Mouse (Mus musculus): ENCODE data around the gene Glrx2. TPM values are rescaled to one million over a fixed set of nuclear protein-coding genes. Genes with fewer than 3 reads are reported as not detected.
"Not testable (repeated sequence)": the region's sequence is repeated elsewhere in the genome, so short reads cannot be mapped to it uniquely, and the experiment has no call there.

The Glrx2 gene
- 10 to 100 TPM; 87.0 to 93.1 TPM for total RNA-seq (2021)
- long read RNA-seq, experiment 1, transcript Glrx2-210 (4 exons, 3,337 nt) = major isoform, 35 of 41 reads
- long read RNA-seq, experiment 1, partial matches to known transcripts = 0 of 41 reads
- long read RNA-seq, experiment 1, other reads (novel, unspliced or antisense) = 2 of 41 reads
- long read RNA-seq, experiment 2, transcript Glrx2-210 (4 exons, 3,337 nt) = major isoform, 103 of 112 reads
- long read RNA-seq, experiment 2, partial matches to known transcripts = 1 of 112 reads
- long read RNA-seq, experiment 2, other reads (novel, unspliced or antisense) = 4 of 112 reads

DNA sequence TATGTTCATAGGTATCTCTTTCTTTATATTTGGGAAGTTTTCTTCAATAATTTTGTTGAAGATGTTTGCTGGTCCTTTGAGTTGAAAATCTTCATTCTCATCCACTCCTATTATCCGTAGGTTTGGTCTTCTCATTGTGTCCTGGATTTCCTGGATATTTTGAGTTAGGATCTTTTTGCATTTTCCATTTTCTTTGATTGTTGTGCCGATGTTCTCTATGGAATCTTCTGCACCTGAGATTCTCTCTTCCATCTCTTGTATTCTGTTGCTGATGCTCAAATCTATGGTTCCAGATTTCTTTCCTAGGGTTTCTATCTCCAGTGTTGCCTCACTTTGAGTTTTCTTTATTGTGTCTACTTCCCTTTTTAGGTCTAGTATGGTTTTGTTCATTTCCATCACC lies at the start of gene Glrx2:
Glrx2 (plus strand) TSS at position 301 of the 400 bp plus-strand sequence.
- DNase-seq (ENCODE audit: low spot score in 2 of 2) = not testable (repeated sequence)

DNA sequence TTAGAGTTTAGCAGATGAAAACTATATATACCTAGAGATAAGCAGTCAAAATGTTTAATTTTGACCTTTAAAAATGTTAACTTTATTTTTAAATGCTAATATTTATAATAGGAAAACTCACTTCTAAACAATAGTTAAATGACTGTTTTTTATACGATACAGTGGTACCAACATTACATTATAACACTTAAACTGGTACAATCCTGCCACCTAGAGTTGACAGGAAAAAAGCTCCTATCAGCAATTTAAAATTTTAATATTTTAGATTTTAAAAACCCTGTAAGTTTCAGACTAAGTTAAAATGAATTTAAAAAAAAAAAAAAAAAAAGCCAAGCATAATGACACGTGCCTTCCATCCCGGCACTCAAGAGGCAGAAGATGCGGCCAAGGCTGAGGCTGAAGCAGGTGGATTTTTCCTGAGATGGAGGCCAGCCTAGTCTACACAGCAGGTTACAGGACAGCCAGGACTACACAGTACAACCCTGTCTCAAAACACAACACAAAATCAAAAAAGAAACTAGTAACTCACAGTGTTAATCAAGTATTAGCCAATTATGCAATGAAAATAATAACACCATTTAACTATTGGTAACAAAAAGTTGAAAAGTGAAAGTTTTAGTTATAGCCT lies 40.3 kb upstream of the Glrx2 start:
- no peak for DNase-seq (ENCODE audit: low spot score in 2 of 2)

DNA sequence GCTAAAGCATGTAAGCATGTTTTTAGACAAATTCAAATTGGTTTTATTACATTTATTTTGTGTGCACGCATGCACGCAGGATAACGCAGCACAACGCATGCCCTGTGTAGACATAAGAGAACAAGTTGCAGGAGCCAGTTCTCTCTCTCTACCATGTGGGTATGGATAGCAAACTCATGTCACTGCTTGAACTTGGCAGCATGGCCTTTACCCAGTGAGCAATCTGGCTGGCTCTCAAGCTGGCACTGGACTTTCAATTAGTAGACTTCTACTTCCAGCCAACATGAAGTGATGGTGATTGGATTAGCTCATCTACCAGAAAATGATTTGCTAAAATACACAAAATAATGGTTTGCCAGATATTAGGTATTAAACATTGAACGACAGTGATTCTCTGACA lies 35.0 kb upstream of the Glrx2 start:
- no peak for DNase-seq (ENCODE audit: low spot score in 2 of 2)

DNA sequence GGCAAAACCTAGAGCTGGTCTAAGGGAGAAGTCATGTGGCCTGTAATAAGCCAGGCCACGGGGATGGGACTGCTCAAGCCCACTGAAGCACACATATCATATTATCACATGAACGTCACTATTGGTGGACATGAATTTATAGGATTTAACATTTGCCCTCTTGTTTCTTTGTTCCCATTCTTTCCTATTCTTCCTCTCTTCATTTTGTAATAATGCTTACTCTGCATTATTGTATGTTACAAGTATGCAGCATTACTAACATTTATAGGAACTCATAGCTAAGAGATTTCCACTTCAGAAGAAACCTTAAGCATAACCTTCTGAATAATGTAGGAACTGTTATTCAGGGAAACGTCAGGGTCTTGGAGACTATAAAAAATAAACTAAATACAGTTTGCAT lies 31.3 kb upstream of the Glrx2 start:
- DNase-seq (ENCODE audit: low spot score in 2 of 2) = no peak

DNA sequence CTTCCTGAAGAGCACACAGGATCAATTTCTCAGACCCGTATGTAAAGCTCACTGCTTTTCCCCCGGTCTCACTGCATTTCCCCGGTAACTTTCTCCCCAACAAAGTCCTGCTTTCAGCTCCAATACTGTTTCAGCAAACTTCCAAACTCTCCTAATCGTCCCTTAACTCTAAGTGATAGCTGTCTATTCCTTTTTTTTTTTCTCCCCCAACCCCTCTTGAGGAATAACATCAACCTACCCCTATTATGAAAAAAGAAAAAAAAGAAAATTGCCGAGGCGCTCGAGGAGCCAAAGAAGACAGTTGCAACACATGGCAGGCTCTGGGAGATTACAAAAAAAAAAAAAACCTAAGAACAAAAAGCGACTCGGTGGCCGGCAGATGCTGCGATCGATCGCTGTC lies 14.4 kb upstream of the Glrx2 start:
- DNase-seq (ENCODE audit: low spot score in 2 of 2) = no peak

DNA sequence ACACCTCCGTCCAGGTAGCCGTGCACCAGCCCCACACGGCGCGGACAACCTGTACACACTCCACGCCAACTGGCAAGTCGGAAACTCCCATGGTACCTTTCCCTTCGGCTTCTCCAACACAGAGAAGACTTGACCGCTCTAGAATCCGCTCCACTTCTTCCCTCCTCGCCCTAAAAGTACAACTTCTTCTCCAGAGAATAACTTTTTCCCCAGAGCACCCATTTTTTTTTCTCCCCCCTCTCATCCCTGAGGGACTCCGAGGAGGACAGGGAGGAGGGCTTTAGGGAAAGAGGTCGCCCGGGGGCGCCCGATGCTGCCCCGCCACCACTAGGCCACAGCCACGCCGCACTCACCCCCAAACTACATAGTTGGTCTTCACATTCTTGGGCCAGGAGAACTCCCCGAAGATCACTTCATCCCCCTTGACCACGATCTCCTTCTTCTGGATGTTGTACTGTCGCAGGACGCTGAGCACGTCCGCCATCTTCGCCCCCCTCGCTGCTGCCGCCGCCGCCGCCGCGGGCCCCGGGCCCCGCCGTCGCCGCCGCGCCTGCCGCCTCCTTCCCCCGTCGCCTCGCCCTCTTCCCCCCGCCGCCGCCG lies 13.9 kb upstream of the Glrx2 start:
- DNase-seq (ENCODE audit: low spot score in 2 of 2) = peak in 1 of 2 experiments; percentile 64

DNA sequence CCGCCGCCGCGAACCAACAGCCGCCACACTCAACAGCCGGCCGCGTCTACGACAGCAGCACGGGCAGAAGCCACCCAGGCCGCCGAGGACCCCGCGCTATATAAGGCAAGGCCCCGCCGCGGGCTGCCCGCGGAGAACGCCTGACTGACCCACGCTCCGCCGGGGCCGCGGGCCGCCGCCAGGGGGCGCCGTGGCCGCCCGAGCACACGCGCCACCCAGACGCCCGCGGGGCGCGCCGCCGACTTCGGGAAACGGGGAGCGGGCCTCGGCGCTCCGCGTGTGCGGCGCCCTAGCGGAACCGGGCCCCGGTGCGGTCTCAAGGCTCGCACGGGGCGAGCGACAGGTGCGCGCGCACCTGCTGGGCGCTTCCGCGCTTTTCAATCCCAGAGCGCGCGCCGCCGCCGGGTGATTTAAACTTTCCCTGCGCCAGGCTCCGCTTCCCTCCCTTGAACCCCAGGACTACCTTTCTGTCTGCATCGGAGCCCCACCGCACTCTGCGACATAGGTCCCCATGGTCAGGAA lies 13.3 kb upstream of the Glrx2 start, which contains the start of gene Cdc73:
Cdc73 (minus strand) TSS at position 153 of the 522 bp plus-strand sequence.
- DNase-seq (ENCODE audit: low spot score in 2 of 2) = peak; percentile 93 to 96

DNA sequence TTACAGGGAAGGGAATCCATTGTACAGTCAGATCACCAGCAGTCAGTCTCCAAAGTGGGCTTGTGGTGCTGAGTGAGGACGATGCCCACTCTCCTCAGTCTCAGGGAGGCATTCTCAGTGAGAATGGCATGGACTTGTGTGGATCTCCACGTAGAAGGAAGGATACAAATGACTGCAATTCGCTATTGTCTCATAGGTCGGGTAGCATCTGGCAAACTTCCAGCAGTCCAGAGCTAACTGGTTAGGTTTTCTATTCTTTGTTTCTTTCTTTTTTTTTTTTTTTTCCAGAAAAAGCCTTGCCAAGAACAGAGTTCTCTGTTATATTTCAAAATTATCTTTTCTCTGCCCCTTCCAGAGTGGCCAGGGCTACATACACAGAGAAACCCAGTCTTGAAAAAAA lies 9.1 kb upstream of the Glrx2 start:
- no peak for DNase-seq (ENCODE audit: low spot score in 2 of 2)

DNA sequence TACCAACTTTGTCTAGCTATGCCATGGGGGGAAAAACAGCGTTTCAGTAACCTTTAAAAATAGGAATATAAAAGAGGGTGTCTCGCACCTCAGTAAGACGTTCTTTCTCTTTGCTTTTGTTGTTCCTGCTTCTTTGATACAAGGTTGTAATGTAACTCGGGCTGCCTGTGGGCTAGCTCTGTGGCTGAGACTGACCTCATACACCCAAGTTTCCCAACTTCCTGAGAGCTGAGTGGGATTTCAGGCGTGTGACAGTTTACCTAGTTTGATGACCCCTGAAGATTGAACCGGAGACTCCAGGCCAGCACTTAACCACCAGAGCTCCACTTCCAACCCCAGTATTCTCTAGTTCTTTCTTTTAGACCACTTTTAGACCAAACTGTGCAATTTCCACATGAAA lies 7.8 kb upstream of the Glrx2 start:
- DNase-seq (ENCODE audit: low spot score in 2 of 2) = no peak

DNA sequence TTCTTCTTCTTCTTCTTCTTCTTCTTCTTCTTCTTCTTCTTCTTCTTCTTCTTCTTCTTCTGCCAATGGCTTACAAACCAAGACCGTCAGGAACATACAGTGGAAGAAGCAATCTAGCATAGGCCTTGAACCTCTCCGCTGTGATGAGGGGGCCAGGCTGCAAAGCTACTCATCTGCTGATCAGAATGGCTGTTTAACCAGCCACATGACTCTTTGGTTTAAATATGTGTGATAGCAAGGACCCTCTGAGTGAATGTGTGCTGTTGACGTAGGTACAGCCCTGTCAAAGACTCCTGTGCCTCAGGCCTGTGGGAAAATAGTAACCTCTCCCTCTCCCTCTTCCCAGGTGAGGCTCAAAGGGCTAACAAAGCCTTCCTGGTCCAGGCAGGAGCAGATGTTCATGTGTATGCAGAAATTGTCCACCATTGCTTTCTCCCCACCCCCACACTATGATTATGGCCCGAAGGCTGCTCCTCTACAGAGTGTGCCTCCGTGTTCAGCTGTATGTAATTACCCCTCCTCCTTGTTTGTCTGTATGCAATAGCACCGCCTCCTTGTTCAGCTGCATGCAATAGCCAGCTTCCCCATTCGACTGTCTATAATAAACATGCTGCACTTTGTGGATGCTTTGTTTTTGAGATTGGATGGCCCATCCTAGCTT lies 6.0 kb upstream of the Glrx2 start:
- DNase-seq (ENCODE audit: low spot score in 2 of 2) = no peak

DNA sequence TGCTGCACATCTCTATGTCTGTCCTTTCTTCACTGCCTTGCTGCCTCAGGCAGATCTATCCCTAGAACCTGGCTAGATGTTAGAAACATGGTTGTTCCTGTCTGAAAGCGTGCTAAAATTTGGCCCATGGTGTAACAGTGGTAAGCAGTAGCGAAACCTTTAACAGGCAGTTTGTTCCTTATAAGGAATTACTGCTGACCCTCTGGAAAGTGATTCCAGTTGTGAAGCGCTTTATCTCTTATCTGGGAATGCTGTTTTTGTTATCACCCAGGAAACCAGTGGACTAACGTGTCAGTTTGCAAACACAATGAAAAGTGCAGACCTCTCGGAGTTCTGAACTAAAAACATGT lies 5.5 kb upstream of the Glrx2 start:
- DNase-seq (ENCODE audit: low spot score in 2 of 2) = no peak

DNA sequence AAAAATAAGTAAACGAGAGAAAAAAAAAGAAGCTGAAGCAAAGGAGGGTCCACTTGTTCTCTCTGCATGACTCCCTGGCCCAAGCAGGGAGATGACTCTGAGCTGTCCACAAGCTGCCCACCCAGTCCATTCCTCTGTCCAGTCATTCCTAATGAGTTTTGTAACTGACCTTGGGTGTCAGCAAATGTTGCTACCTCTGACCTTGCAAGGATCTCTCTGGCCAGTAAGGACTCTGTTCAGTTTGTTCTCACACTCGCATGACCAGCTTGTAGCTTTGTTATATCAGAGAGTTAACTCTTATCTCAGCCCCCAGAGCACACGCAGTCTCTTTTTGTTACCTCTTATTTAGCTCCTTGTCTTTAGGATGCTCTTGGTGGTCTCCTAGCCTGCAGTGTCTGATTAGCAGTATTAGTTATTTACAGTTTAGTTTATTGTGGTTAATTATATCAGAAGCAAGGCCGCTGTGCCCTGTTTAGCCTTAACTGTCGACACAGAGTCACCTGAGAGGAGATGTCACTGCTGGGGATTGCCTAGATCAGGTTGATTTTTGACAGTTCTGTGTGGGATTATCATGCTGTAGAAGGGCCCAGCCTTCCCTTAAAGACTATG lies 8.4 kb downstream of the Glrx2 start:
- no peak for DNase-seq (ENCODE audit: low spot score in 2 of 2)

DNA sequence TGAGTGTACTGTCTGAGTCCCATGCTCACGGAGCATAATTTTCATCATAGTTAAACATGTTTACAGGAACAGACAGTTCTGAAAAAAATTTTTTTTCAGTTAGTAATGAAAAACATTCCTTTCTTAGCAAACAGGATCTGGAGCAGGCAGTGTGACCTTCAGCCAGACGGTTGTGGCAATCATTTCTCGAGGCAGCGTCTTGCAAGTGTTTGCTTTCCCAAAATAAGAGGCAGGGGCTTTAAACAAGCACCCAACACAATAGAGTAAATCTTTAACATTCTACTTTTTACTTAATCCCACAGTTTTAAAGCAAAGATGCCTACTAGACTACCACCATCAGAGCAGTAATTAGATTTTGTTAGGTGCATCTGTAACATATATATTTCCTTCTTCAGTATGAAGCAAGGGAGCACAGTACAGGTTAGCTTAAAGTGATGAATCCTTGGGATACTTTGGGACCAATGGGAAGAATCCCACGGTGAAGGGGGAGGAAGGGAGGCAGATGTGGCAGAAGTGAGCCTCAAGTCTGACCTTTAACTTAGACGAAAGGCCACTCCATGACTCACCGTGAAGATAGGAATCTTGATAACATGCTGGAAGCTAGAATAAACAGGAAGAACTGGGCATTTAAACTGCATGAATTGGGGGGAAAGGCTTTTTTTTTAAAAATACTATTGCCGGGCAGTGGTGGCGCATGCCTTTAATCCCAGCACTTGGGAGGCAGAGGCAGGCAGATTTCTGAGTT lies 11.7 kb downstream of the Glrx2 start:
- DNase-seq (ENCODE audit: low spot score in 2 of 2) = no peak

DNA sequence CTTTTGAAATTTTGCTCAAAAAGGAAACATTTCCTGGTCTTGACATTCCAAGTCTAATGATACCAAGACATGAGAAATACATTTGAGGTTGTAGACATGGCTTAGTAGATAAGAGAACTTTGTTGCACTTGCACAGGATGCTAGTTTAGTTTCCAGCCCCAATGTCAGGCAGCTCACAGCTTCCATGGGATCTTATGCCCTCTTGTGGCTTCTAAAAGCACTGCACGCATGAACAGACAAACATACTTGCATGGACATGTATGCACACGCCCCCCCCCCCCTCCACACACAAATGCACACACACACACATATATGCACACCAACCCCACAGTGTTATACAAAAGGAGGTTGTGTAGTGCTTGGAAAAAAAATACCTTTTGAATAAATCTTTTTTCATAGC lies 14.8 kb downstream of the Glrx2 start:
- no peak for DNase-seq (ENCODE audit: low spot score in 2 of 2)

DNA sequence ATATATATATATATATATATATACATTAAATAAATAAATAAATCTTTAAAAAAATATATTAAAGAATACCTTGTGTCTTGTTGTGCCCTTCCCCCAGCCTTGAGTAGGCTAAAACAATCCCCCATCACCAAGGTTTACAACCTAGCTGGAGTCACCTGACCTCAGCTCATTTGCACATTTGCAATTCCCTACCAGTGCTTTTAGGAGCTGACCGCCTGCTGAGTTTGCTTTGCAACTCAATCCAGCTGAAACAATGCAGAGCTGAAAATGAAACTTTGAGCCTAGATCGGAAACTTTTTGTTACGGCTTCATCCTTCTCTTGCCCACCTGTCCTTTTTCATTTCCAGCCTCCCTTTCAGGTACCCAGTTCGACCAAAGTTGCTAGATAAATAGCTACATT lies 15.6 kb downstream of the Glrx2 start:
- DNase-seq (ENCODE audit: low spot score in 2 of 2) = no peak

DNA sequence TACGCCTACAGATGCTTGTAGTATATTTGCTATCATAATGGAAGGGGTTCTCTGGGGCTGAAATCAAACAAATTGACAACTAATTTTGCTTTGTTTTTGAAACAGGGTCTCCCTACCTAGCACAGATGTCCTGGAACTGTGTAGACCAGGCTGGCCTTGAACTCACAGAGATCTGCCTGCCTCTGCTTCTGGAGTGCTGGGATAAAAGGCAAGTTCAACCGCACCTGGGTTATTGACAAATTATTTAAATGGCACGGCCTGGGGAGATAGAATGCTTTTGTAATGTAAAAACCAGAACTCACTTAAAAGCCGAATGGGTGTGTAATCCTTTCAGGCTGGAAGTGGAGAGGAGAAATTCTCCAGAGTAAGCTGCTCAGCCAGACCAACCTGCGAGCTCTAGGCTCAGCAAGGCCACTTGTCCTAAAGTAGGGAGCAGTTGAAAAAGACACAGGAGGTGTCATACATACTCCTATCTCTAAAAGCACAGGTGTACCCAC lies 17.8 kb downstream of the Glrx2 start:
- no peak for DNase-seq (ENCODE audit: low spot score in 2 of 2)

DNA sequence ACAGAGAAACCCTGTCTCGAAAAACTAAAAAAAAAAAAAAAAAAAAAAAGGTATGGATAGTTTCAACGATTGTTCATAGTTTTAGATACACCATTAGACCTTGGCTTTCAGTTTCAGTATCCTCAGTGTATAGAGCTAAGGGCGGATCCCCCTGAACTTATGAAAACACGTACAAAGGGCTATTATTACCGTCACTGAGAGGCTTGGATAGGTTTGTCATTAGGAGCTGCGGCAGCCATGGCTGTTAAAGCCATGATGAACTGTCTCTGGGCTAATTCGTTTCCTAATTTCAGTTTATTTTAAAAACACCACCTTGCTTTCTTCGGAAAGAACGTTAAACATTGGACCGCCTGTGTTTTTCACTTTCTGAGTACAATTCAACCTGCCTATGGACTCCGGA lies 22.7 kb downstream of the Glrx2 start:
- DNase-seq (ENCODE audit: low spot score in 2 of 2) = no peak

DNA sequence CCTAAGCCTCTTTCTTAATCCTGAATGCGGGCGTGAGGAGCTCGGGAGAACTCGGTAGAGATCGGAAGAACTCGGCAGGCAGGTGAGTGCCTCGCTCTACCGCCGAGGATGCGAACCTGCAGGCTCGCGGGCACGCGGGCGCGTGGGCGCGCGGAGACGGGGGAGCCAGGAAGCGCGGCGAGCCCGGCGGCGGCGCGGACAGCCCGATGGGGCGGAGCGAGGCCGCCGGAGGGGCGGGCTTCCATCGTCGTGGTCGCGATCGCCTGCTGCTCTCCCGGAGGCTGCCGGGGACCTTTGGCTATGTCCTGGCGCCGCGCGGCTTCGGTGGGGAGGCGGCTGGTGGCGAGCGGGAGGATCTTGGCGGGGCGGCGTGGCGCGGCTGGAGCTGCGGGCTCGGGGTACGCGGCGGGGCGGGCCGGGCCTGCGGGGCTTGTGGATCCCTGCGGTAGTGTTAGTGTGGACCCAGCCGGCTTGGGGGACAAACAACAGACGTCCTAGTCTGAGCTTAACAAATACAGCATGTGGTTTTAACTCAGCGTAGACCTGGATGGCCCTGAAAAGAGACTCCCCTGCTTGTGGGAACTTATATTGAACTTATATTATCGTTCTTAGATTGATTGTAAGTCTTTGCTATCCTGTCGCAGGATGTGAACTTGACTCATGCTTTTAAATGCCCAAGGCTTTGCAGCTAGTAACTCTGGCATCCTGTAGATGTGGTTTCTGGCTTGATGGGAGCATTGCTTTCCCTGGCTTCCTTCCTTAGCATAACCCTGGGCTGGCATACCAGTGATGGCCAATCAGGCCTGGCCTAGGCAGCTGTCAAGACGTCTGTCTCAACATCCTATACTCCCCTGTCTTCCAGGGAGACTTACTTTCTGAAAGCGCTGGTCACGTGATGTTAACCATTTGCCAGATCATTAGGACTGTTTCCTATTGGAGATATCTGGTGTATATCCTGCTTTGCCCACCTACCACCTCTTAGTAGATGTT lies 23.5 kb downstream of the Glrx2 start:
- DNase-seq (ENCODE audit: low spot score in 2 of 2) = peak; percentile 83 to 86

DNA sequence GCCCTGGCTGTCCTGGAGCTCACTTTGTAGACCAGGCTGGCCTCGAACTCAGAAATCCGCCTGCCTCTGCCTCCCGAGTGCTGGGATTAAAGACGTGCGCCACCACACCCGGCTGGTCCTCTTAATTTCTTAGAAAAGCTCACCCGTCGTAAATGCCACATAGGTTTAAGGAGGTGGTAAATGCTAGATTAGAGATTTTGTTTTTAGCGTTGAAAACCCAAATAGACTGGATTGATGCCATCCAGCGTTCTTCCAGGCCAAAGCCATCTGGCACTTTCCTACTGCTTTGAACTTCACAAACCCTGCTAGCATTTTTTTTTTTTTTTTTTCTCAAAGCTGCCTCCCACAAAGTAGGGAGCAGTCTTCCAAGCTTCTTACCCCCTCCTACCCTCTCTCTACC lies 24.4 kb downstream of the Glrx2 start:
- no peak for DNase-seq (ENCODE audit: low spot score in 2 of 2)

All from adrenal gland, adult 18-20 months (tissue).